Mouse (Mus musculus) hematopoietic stem cell, adult 5-6 weeks (primary cell): ENCODE data around the gene Reep1. TPM values are rescaled to one million over a fixed set of nuclear protein-coding genes. Genes with fewer than 3 reads are reported as not detected.

Source experiments
- ATAC-seq, 2 experiments: fragments of 125-278 bp in 1 of 2; replicated peaks in 1 of 2; 2 replicates each; pipeline ENCODE4 v1.8.0; 2016 to 2017; ENCODE audit warnings: inconsistent platforms in 2 of 2, mild to moderate bottlenecking in 2 of 2, moderate number of reproducible peaks in 2 of 2, low read depth in 1 of 2, moderate TSS enrichment in 1 of 2; ENCODE audit not compliant: low FRiP score in 2 of 2, poor library complexity in 2 of 2, severe bottlenecking in 2 of 2, insufficient read depth in 1 of 2, low TSS enrichment in 1 of 2
- total RNA-seq: library from RNA; stranded (forward); fragments of 172-1452, 232-1000 nt; gene quantifications from 2 replicates; pipeline ENCODE4 v1.2.3, GENCODE M21; 2017

The Reep1 gene
- total RNA-seq, 1 experiment from 2014 or later: not detected

DNA sequence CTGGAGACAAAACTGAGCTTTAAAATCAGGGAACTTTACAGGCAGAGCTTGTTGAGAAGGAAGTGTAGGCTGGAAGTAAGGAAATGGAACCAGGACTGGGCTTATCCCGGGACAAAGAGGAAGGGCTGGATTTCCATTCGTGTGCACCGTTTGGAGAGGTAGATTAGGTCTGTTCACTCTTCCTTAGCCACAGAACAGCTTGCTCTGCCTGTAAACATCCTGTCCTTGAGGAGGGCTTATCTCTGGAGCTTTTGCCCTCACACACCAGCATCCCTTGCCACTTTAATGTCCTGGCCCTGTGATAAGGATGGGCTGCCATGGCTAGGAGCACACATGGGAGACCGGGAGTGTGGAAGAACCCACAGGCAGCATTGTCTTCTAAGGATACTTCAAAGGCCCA lies 60.4 kb downstream of the Reep1 start:
- ATAC-seq: no peak

DNA sequence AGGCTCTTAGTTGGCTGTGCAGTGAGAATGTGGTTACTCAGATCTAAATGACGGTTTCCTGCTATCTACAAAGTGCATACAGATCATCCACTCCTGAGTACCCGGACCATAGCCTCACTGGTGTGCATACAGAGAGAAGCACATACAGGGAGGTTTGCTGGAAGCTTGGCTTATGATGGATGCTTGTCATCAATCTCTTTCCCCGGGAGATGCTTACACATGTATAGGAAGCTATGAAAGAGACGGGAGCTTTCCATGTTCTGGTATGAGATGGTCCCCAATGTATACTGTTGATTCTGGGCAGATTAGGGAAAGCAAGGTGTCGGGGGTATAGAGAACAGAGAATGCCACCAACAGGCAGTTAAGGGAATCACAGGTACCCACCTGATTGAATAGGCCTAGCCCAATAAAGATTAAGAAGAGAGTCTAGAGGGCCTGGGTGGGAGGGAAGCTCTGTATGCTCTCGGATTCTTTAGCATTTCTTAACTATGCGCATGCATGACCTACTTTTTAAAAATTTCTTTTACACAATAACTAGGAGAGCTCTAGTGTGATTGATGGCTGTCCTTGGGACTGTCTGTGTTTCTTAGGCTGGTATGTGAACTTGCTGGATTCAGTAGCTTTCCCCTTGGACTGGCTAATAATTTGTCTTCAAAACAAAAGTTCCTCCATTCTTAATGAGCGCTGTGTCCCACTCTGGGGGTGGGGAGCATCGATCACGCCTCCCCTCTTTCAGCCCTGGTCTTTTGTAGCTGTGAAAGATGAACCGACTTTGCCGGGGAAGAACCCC lies 62.7 kb downstream of the Reep1 start:
- ATAC-seq: peak in 1 of 2 experiments; percentile 37; a peak in 2 of 4 replicates

- ATAC-seq: no peak
Observed at GRCm38 (mm10) chr6:71770856-71771255, 63.5 kb downstream of the Reep1 start.

GRCm38 (mm10) chr6:71771282-71771681 lies 63.9 kb downstream of the Reep1 start:
- no peak for ATAC-seq

GRCm38 (mm10) chr6:71772156-71772555 lies 64.8 kb downstream of the Reep1 start:
- no peak for ATAC-seq

DNA sequence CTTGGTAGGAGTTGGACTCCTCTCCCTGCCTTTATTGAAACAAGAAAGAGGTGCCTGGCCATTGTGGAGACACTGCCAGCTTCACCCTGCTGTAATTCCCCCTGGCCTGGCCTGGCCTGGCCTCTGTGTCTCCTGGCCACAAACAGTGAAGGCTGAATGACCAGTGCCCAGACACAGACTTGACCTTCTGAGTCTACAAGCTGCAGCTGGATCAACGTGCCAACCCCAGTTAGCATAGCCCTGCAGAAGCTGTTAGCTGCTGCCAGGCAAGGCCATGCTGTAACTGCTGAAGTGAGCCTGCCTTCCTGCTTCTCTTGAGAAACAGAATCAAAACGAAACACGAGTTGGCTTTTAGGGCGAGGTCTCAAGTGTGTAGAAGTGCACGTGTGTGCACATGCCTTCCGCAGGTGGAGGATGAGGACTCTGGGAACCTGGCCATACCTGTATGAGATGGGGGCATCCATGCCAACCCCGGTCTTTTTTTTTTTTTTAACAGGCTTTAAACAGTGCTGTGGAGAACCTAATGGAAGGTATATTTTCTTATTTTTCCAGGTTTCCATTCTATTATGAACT lies 65.4 kb downstream of the Reep1 start:
- no peak for ATAC-seq

- ATAC-seq: no peak
Observed at GRCm38 (mm10) chr6:71778016-71778415, 70.7 kb downstream of the Reep1 start.

GRCm38 (mm10) chr6:71779831-71780230 lies 72.5 kb downstream of the Reep1 start:
- no peak for ATAC-seq

- ATAC-seq: no peak
Observed at GRCm38 (mm10) chr6:71780431-71780830, 73.1 kb downstream of the Reep1 start.

DNA sequence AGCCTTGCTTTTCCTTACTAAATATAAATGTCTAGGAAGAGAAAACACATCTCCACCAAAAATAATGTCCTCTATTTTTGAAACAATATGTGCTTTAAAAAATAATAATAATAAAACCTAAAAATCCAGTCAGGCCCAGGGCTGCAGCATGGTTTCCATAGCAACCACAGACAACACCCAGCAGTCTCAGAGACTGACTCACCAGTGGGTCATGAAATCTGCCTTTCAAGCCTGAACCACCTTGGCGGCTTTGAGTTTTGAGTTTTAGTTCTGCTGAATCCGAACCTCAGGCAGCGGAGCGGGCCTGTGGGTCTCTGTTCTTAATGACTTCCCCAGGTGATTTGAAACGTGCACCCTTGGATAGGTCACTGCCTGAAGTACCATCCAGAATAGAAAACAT lies 75.8 kb downstream of the Reep1 start:
- no peak for ATAC-seq

- no peak for ATAC-seq
Observed at GRCm38 (mm10) chr6:71788348-71788747, 81.0 kb downstream of the Reep1 start.

DNA sequence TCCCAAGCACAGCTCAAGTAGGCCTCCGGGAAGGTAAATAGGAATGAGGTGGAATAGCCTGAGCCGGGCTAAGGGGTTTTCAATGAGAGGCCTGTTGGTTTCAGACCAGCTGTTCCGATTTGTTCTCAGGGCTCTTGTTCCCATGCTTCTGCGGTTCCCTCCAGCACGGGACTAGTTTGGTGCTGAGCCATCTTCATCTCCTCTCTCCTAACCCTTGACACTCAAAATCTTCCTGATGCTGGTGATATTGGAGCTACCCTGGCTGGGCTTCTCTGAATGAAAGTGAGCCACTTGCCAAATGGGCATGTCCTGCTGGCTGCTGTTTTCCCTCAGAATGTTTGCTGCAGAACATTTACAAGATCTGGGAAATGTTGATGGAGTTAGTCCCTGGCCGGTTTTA lies 84.4 kb downstream of the Reep1 start:
- no peak for ATAC-seq

DNA sequence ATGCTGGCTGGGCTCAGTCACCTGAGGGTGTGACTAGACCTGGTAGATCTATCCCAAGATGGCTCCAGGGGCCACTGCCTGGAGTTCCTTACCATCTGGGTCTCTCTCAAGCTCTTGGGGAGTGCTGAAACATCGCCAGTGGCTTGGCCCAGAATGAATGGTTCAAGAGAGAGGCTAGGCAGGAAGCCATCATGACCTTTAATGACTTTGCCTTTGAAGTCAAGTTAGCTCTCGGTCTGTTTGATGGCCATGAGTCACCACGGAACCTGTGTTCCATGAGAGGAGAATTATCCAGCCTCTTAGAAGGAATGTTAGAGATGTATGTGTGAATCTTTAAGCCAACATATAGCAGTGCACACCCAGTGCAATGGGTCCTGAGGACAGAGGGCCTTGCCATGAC lies 92.0 kb downstream of the Reep1 start:
- ATAC-seq: no peak

DNA sequence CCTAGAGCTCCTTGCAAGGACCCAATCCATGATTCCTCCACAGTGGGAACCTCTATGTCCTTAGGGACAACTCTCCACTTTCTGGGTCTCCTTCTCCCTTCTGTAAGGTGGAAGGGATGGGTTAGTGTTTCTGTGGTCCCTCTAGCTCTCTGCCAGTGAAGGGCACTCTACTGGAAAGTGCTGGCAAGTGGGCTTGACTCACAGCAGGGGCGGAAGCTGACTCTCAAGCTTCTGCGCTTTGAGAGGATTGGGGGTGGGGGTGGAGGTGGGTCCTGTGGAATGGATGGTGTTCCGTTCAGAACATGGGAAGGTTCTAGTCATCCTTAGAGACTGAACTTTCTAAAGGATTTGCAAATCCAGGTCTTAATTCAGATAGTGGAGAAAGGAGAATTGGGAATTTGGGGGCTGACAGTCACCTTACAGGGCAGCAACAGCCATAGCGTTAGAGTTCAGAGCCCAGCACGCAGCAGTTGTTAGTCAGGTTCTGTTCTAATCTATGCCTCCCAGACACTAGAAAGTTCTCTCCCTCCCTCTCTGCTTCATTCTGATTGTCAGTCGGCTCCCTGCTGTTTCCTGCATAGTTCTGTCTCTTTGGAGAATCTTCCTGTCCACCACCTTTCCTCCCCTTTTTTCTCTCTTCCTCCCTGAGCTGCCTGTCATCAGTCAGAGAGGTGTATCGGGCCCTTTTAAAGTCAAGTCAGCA lies 93.8 kb downstream of the Reep1 start:
- no peak for ATAC-seq

DNA sequence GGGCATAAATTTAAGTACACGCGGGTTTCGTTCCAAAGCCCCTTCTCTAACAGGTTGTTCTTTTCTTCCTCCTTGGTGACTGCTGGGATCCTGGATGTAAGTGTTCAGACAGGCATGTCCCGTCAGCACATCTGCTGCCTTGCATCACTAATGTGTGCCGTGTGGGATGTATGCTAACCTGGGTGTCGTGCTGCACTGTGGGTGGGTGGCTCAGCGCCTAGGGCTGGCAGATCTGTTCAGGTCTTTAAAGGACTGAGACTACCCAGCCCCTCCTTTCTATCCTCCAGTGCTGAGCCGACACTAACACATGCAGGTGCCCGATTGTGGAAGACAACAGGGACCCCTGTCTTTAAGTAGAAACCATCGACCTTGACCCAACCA lies 94.3 kb downstream of the Reep1 start:
- ATAC-seq: no peak

GRCm38 (mm10) chr6:71803609-71804008 lies 96.2 kb downstream of the Reep1 start:
- no peak for ATAC-seq

DNA sequence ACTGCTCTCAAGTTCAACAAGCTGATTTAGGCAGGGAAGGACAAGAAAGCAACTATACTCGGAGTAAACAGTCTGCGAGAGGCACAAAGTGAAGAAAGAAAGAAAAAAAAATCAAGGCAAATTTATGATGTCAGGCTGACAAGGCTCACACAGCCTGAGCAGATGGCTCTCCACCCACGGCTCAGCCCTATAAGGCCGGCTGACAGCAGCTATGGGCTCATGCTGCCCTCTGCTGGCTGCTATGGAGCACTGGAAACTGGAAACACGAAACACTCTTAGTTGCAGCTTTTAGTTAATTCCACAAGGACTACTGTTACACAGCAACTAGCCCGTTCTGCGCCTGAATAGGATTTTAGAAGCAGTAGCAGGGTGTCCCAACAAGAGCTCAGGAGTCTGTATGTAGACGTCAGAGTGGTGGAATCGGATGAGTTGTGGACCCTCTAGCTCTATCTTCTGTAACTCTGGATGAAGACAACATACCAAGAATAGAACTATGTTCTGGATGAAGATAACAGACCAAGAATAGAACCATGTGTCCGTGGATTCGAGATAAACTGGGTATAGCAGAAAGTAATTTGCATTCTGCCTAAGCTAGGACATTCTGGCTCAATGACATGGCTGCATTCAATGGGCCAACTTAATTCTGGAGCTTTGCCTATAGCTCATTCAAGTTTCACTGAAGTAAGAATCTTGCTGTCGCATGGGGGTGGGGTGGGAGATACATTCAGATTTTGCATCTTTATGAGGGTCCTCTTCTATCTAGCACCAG lies 96.9 kb downstream of the Reep1 start:
- ATAC-seq: peak; percentile 82 to 94

GRCm38 (mm10) chr6:71806713-71807112 lies 99.4 kb downstream of the Reep1 start:
- ATAC-seq: no peak
